Mouse (Mus musculus) forebrain, embryonic 11.5 days (tissue): ENCODE results near the gene Rps11. TPM values are rescaled to one million over a fixed set of nuclear protein-coding genes. Genes with fewer than 3 reads are reported as not detected.
"Not testable (repeated sequence)": the region's sequence is repeated elsewhere in the genome, so short reads cannot be mapped to it uniquely, and the experiment has no call there.

Experiments
- ATAC-seq: fragments of 200-750 bp; cut with Nextera tagmentation; replicated peaks from 2 replicates; pipeline ENCODE4 v1.8.0; 2017; ENCODE audit warnings: moderate TSS enrichment; ENCODE audit not compliant: low FRiP score
- DNase-seq: peaks from one replicate; pipeline ENCODE4 v3.0.0-alpha.2; 2017; ENCODE audit warnings: low spot score
- H3K27ac ChIP-seq: fragments of 300-500 bp; sonication (generic); 2 replicates; pipeline ENCODE4 v1.5.1; 2014; ENCODE audit warnings: low read depth, low read length
- H3K27me3 ChIP-seq: fragments of 300-500 bp; sonication (generic); 2 replicates; pipeline ENCODE4 v1.6.1; 2014; ENCODE audit warnings: mild to moderate bottlenecking, low read length, mixed read lengths; ENCODE audit not compliant: control insufficient read depth, insufficient read depth
- H3K36me3 ChIP-seq: fragments of 300-500 bp; sonication (generic); 2 replicates; pipeline ENCODE4 v1.6.1; 2014; ENCODE audit warnings: mild to moderate bottlenecking, low read length, moderate library complexity, mixed read lengths; ENCODE audit not compliant: control insufficient read depth, insufficient read depth
- H3K4me1 ChIP-seq: fragments of 300-500 bp; sonication (generic); replicated peaks from 2 replicates; pipeline ENCODE4 v1.6.1; 2014; ENCODE audit warnings: low read length, mixed read lengths; ENCODE audit not compliant: control insufficient read depth, insufficient read depth
- H3K4me2 ChIP-seq: fragments of 300-500 bp; sonication (generic); 2 replicates; pipeline ENCODE4 v1.6.1; 2014; ENCODE audit warnings: low read depth, mild to moderate bottlenecking, low read length, moderate library complexity, mixed read lengths; ENCODE audit not compliant: severe bottlenecking
- H3K4me3 ChIP-seq: fragments of 300-500 bp; sonication (generic); 2 replicates; pipeline ENCODE4 v1.5.1; 2014; ENCODE audit warnings: low read depth, low read length
- H3K9ac ChIP-seq: fragments of 300-500 bp; sonication (generic); 2 replicates; pipeline ENCODE4 v1.6.1; 2014; ENCODE audit warnings: low read length
- H3K9me3 ChIP-seq: fragments of 300-500 bp; sonication (generic); 2 replicates; pipeline ENCODE4 v1.6.1; 2016; ENCODE audit warnings: low read length, mixed read lengths; ENCODE audit not compliant: control insufficient read depth
- WGBS: fragments of 180-500 bp; shearing (Covaris S2); extraction: QIAGEN DNeasy Blood & Tissue Kit; methylation state at CpG from one replicate; pipeline ENCODE4 v1.1.7; 2014; 5-methylcytosine and 5-hydroxymethylcytosine counted together
- polyA plus RNA-seq: library from polyadenylated mRNA; unstranded; fragments of >200 nt; fragmentation: Nextera tagmentation; extraction: Ambion mirVana; gene quantifications from 2 replicates; pipeline ENCODE4 v1.2.1, GENCODE M21; 2014

The Rps11 gene
- polyA plus RNA-seq, 1 experiment from 2014 or later, result 1,481 TPM

DNA sequence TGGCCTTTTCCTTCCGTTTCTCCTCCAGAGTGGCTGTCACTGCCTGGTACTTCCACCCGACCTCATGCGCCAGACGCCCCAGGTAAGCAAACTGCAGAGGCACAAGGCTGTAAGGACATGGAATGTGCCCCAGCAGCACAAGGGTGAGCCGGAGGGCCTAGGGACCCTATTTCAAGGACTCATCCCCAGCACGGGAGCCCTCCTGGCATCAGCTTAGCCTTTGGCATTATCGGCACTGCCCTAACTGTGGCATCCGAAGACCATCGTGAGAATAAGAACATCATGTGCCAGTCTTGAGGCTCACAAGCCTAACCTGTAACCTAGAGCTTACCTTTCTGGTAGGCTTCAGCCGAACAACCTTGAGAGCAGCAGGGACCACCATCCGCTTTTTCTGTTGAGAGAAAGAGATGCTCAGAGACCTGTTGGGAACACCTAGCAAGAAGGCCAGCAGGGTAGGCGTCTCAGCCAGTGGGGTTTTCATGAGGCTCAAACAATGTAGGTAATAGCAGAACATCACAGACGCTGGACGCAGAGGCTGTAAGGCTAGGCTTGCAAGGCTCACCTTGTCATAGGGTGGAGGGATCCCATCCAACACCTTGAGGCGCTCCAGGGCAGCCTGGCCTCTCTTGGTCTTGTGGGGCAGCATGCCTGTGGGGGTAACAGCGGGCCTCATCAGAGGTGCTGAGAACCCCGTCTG is 2.1 kb upstream of the Rps11 start:
- H3K36me3 ChIP-seq, result peaks cover 25% of the 10 kb centered on the region
- ATAC-seq (no peak), DNase-seq (peak; percentile 63)
- peak overlapping the region; percentile 97 for H3K4me3 ChIP-seq
- 78% methylated on average over 17 of the region's 17 CpGs for WGBS
- peaks cover 32% of the 10 kb centered on the region for H3K4me1 ChIP-seq
- H3K9ac ChIP-seq, result peak overlapping the region; percentile 100
- peak overlapping the region; percentile 97 for H3K4me2 ChIP-seq
- no peaks in the 10 kb centered on the region for H3K27me3 ChIP-seq
- H3K27ac ChIP-seq, result peak overlapping the region; percentile 88
- H3K9me3 ChIP-seq, result no peaks in the 10 kb centered on the region

DNA sequence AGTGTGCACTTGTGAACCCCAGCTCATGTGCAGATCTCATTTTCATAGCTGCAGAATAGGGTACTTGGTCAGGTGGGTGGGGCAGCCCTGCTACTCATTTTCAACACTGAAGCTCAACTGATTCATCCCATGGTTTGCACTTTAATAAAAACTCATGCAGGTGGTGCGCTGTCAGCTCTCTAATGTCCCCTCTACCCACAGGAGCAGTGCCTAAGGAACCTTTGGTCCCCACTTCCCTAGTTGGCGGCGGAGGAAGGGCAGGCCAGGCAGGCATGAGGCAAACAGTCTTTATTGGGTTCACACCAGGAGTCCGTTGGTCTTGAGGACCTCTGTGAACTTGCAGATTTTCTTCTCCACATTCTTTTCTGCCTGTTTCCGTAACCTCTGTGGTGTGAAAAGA is 1.4 kb upstream of the Rps11 start:
- Histone ChIP-seq H3K27ac (peak overlapping the region; percentile 93; the same call in 1 of the 2 replicates), H3K4me1 (peaks cover 32% of the 10 kb centered on the region), H3K36me3 (peaks cover 31% of the 10 kb centered on the region)
- ATAC-seq, H3K9ac ChIP-seq, H3K27me3 ChIP-seq, H3K9me3 ChIP-seq, DNase-seq, H3K4me2 ChIP-seq, H3K4me3 ChIP-seq: not testable (repeated sequence)
- 65% methylated on average over 5 of the region's 5 CpGs for WGBS

DNA sequence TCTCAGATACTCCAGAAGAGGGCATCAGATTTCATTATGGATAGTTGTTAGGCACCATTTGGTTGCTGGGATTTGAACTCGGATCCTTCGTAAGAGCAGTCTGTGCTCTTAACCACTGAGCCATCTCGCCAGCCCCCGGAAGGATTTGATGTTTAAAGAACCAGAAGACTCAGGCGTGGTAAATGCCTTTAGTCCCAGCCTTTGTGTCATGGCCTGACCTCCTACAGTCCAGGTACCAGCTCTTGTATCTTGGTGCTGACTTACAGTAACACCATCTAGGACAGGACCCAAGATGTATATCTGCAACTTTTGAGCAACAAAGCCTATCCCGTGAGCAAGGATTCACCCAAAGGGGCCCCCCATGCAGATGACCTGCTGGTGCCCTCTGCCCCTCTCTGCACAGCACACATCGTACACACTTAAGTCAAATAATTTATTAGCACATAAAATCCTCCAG is 933 bp upstream of the Rps11 start:
- 18% methylated on average over 7 of the region's 7 CpGs for WGBS
- peaks cover 32% of the 10 kb centered on the region for H3K4me1 ChIP-seq
- ATAC-seq (no peak), DNase-seq (peak; percentile 68)
- H3K27ac ChIP-seq, result peak overlapping the region; percentile 93; the same call in 1 of the 2 replicates
- peak overlapping the region; percentile 53 for H3K4me2 ChIP-seq
- H3K9me3 ChIP-seq, result no peaks in the 10 kb centered on the region
- no peak overlapping the region for H3K4me3 ChIP-seq
- H3K36me3 ChIP-seq, result peaks cover 36% of the 10 kb centered on the region
- no peak overlapping the region; the same call in 1 of the 2 replicates for H3K9ac ChIP-seq
- H3K27me3 ChIP-seq, result no peaks in the 10 kb centered on the region

DNA sequence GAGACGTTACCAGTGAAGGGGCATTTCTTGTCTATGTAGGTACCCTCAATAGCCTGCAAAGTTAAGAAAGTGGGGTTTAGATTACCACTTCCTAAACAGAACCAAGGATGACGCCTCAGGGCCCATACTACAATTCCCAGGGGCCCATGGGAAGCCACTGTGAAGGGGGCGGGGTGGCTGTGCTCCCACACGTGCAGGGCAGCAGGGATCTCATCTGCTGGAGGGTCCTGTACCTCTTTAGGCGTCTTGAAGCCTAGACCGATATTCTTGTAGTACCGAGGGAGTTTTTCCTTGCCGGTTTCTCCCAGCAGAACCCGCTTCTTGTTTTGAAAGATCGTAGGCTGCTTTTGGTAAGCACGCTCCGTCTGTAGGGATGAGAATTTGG is 1.1 kb downstream of the Rps11 start:
- no peaks in the 10 kb centered on the region for H3K27me3 ChIP-seq
- no peaks in the 10 kb centered on the region for H3K9me3 ChIP-seq
- ATAC-seq (no peak), DNase-seq (no peak)
- peak overlapping the region; percentile 99 for H3K9ac ChIP-seq
- H3K27ac ChIP-seq, result no peak overlapping the region; the same call in 1 of the 2 replicates
- H3K4me3 ChIP-seq, result peak overlapping the region; percentile 87
- 32% methylated on average over 12 of the region's 12 CpGs for WGBS
- H3K4me1 ChIP-seq, result peaks cover 28% of the 10 kb centered on the region
- peak overlapping the region; percentile 76 for H3K4me2 ChIP-seq
- peaks cover 40% of the 10 kb centered on the region for H3K36me3 ChIP-seq

DNA sequence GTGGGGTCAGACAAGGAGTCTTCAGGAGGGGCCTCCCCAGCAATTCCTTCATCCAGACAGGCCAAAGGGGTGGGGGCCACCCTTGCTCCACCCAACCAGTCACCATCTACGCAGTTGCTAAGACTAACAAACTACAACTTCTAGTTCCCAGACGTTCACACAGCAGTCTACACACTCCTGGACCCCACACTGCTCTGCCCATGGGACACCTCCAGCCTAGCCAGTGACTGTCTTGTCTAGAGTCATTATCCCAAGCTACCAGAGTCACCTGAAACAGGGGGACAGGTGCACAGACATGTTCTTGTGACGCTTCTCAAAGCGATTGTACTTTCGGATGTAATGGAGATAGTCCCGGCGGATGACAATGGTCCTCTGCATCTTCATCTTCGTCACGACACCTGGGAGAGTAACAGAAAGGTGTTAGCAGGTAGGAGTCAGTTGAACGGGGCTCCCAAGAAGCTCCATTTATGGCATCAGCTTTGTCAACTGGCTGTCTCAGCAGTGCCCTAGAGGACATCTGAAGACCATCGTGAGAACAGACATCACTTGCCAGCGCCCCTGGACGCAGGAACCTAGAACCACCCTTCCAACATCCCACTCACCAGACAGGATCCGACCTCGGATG is 1.6 kb downstream of the Rps11 start:
- H3K4me3 ChIP-seq, result peak overlapping the region; percentile 87
- no peak overlapping the region for H3K27ac ChIP-seq
- WGBS, result 88% methylated on average over 15 of the region's 15 CpGs
- H3K36me3 ChIP-seq, result peaks cover 40% of the 10 kb centered on the region
- H3K27me3 ChIP-seq, result no peaks in the 10 kb centered on the region
- DNase-seq (no peak), ATAC-seq (no peak)
- peak overlapping the region; percentile 99 for H3K9ac ChIP-seq
- peak overlapping the region; percentile 76 for H3K4me2 ChIP-seq
- no peaks in the 10 kb centered on the region for H3K9me3 ChIP-seq
- H3K4me1 ChIP-seq, result peaks cover 28% of the 10 kb centered on the region

DNA sequence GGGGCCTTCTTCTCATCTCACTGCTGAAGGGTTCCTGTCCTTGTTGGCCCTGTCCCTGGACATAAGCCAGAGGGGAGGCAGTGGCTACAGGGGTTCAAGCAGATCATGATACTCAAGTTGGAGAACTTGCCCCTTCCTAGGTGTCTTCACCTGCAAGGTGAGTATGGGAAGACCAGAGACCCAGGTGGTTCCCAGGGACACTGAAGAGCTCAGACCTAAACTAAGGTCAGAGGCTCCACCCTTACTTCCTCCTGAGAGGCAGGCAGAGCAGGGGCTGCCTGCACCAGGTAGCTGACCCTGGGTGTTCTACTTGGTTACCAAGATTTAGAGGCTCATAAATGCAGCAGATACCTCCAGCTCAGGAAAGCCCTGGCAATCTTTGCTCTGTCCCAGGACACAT is 2.3 kb downstream of the Rps11 start:
- Histone ChIP-seq H3K4me1 (peaks cover 23% of the 10 kb centered on the region), H3K9me3 (no peaks in the 10 kb centered on the region), H3K4me3 (no peak overlapping the region), H3K4me2 (no peak overlapping the region), H3K27me3 (no peaks in the 10 kb centered on the region), H3K9ac (no peak overlapping the region), H3K36me3 (peaks cover 40% of the 10 kb centered on the region), H3K27ac (no peak overlapping the region)
- ATAC-seq, result no peak
- DNase-seq, result no peak

DNA sequence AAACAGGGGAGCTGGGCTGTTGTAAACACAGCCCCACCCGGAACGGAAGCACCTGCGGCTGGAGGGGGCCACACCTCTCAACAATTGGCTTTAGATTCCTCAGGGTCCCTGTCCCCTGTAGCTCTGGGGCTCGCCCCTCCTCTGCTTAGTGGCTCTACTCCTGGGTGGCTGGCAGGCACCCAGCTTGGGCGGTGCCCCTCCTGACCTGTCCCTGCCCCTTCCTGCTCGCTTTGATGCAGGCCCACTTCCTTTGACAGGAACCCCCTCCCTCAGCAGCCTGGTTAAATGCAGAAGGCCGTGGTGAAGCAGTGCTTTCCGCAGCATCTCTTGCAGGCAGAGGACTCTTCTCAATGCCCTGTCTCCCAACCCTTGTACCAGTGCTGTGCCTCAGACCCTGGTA is 2.8 kb downstream of the Rps11 start:
- Histone ChIP-seq H3K9ac (no peak overlapping the region), H3K27ac (no peak overlapping the region), H3K4me1 (peaks cover 18% of the 10 kb centered on the region), H3K4me3 (no peak overlapping the region), H3K4me2 (no peak overlapping the region), H3K36me3 (peaks cover 34% of the 10 kb centered on the region), H3K27me3 (no peaks in the 10 kb centered on the region), H3K9me3 (no peaks in the 10 kb centered on the region)
- 70% methylated on average over 8 of the region's 8 CpGs for WGBS
- ATAC-seq, result no peak
- DNase-seq, result no peak

DNA sequence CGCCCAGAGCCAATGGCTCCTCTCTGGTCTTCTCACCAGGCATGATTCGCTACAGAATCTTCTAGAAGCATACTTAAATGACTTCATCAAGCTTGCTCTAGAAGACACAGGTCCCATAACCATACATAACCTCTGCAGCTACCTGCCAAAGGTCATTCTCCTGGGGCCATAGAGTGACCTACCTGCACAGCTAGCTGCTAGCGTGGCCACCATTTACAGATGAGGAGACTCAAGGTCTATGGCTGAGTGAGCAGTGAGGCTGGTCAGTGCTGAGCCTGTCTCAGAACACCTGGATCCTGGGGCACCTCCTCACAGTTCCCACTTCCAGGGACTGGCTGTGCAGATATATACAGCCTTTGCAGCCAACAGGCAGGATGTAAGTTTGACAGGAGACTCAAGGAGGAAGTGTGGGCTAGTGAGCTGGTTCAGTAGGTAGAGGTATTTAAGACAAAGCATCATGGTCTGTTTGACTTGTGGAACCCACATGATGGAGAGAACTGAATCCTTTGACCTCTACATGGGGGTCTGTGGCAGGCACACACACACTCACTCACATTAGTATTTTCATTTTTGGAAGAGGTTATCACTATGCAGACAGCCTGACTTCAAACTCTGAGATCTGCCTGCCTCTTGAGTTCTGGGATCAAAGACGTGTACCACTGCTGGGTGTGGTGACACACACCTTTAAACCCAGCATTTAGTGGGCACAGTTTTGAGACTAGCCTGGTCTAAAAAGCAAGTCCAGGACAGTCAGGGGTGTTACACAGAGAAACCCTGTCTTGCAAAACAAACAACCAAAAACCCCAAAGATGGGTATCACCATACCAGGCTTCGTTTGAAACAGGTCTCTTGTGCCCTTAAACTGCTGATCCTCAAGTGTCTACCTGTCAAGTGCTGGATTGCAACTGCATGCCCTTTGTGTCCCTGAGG is 4.2 kb downstream of the Rps11 start:
- DNase-seq (no peak), ATAC-seq (no peak)
- Histone ChIP-seq H3K27me3 (no peaks in the 10 kb centered on the region), H3K4me3 (no peak overlapping the region), H3K36me3 (peaks cover 31% of the 10 kb centered on the region; the same call in 1 of the 2 replicates), H3K9ac (no peak overlapping the region), H3K4me1 (peaks cover 14% of the 10 kb centered on the region; the same call in 1 of the 2 replicates), H3K4me2 (no peak overlapping the region), H3K27ac (no peak overlapping the region), H3K9me3 (no peaks in the 10 kb centered on the region)
- WGBS, result 88% methylated on average over 5 of the region's 5 CpGs
